Mouse (Mus musculus) v-Abl transformed pro-B cells (cell line): ENCODE results near the gene H2-Q10.
"Not testable (repeated sequence)": the region's sequence is repeated elsewhere in the genome, so short reads cannot be mapped to it uniquely, and the experiment has no call there.

Experiments
- in situ Hi-C, 2 experiments: fragments of 400-800 bp; cut with MboI; formaldehyde crosslinking; loops; one replicate each; pipeline ENCODE4 v1.15.1; 2025; ENCODE audit not compliant: unreplicated experiment in 2 of 2

The H2-Q10 gene

GRCm38 (mm10) chr17:35469842-35470751 lies at the start of gene H2-Q10:
Gene H2-Q10, plus strand, starts transcription at chr17:35470089.
- in situ Hi-C loops, result no loop called here

- in situ Hi-C loops, result not testable (repeated sequence)
Observed at GRCm38 (mm10) chr17:35420206-35420810, 49.6 kb upstream of the H2-Q10 start.

- in situ Hi-C loops, result not testable (repeated sequence)
Observed at GRCm38 (mm10) chr17:35421331-35421730, 48.6 kb upstream of the H2-Q10 start.

GRCm38 (mm10) chr17:35422360-35422759 lies 47.5 kb upstream of the H2-Q10 start:
- in situ Hi-C loops, result not testable (repeated sequence)

GRCm38 (mm10) chr17:35423131-35423810 lies 46.6 kb upstream of the H2-Q10 start:
- in situ Hi-C loops, result not testable (repeated sequence)

- in situ Hi-C loops, result not testable (repeated sequence)
Observed at GRCm38 (mm10) chr17:35424106-35424505, 45.8 kb upstream of the H2-Q10 start.

- in situ Hi-C loops, result not testable (repeated sequence)
Observed at GRCm38 (mm10) chr17:35424624-35425416, 45.1 kb upstream of the H2-Q10 start, which contains the start of gene H2-Q6. Gene H2-Q6, plus strand, starts transcription at chr17:35424850.

- in situ Hi-C loops, result not testable (repeated sequence)
Observed at GRCm38 (mm10) chr17:35425474-35425873, 44.4 kb upstream of the H2-Q10 start.

GRCm38 (mm10) chr17:35428883-35429282 lies 41.0 kb upstream of the H2-Q10 start:
- in situ Hi-C loops, result not testable (repeated sequence)

GRCm38 (mm10) chr17:35430671-35431070 lies 39.2 kb upstream of the H2-Q10 start:
- in situ Hi-C loops, result not testable (repeated sequence)

- in situ Hi-C loops, result not testable (repeated sequence)
Observed at GRCm38 (mm10) chr17:35432167-35432566, 37.7 kb upstream of the H2-Q10 start.

- in situ Hi-C loops, result not testable (repeated sequence)
Observed at GRCm38 (mm10) chr17:35434836-35435235, 35.1 kb upstream of the H2-Q10 start.

- in situ Hi-C loops, result not testable (repeated sequence)
Observed at GRCm38 (mm10) chr17:35435577-35435976, 34.3 kb upstream of the H2-Q10 start.

GRCm38 (mm10) chr17:35437386-35437936 lies 32.4 kb upstream of the H2-Q10 start:
- in situ Hi-C loops, result not testable (repeated sequence)

- in situ Hi-C loops, result not testable (repeated sequence)
Observed at GRCm38 (mm10) chr17:35438395-35438794, 31.5 kb upstream of the H2-Q10 start.

- in situ Hi-C loops, result not testable (repeated sequence)
Observed at GRCm38 (mm10) chr17:35438885-35439284, 31.0 kb upstream of the H2-Q10 start, which contains the start of gene H2-Q7. Gene H2-Q7, plus strand, starts transcription at chr17:35439155.

- in situ Hi-C loops, result not testable (repeated sequence)
Observed at GRCm38 (mm10) chr17:35439295-35439747, 30.6 kb upstream of the H2-Q10 start.

GRCm38 (mm10) chr17:35439925-35440645 lies 29.8 kb upstream of the H2-Q10 start:
- in situ Hi-C loops, result not testable (repeated sequence)

GRCm38 (mm10) chr17:35442376-35442775 lies 27.5 kb upstream of the H2-Q10 start:
- in situ Hi-C loops, result not testable (repeated sequence)
